Mouse (Mus musculus) spleen, postnatal 36 days (tissue): ENCODE measurements around the gene Asb13.
A peak's percentile ranks its signal among the peaks of the same experiment; 100 is the strongest.

Experiments used
- DNase-seq, 2 experiments: peaks; one replicate each; pipeline ENCODE4 v3.0.0; 2022; ENCODE audit warnings: low spot score in 2 of 2, mixed read lengths in 1 of 2

Asb13 gene

DNA sequence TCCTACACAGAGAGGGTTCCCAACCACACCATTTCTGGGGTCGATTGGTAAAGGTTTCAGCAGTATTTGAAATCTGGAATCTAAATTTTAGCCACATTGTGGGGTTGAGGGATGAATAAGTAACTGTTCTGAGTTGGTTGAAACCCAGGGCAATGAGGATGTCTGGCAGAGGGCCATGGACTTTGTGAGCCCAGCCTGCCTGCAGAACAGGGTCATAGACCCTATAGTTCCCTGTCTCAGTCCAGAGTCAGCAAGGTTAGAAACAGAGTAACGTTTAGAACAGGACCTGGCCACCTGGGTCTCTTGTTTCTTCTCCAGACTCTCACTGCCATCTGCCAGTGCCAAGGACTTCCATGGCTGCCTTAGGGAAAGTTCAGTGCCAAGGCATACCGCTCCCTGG is 30.4 kb downstream of the Asb13 start:
- DNase-seq: no peak

GRCm38 (mm10) chr13:3665308-3665723 is 31.5 kb downstream of the Asb13 start:
- peak; percentile 36 to 48 for DNase-seq

- DNase-seq: no peak
These were observed 33.5 kb downstream of the Asb13 start for GRCm38 (mm10) chr13:3667288-3667873.

- no peak for DNase-seq
These were observed 34.2 kb downstream of the Asb13 start for GRCm38 (mm10) chr13:3668068-3668467.

- DNase-seq: no peak
These were observed 35.8 kb downstream of the Asb13 start for GRCm38 (mm10) chr13:3669611-3670010.

DNA sequence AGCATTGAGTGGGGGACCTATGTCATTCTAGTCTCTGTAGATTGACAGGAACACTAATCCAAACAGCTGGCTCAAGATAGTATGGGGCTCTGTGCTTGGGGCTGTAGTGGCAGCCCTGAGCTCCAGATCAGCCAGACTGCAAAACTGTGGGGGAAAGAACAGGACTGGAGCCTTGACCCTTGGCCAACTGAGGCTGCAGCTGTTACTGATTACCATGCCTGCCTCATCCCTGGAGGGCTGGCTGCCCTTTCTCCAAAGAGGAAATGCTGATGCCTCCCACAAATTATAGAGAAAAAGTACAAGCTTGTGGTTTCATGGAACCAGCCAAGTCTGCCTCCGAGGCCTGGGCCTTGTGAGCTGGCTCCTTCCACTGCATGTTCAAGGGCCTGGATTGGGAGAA is 36.2 kb downstream of the Asb13 start:
- no peak for DNase-seq

DNA sequence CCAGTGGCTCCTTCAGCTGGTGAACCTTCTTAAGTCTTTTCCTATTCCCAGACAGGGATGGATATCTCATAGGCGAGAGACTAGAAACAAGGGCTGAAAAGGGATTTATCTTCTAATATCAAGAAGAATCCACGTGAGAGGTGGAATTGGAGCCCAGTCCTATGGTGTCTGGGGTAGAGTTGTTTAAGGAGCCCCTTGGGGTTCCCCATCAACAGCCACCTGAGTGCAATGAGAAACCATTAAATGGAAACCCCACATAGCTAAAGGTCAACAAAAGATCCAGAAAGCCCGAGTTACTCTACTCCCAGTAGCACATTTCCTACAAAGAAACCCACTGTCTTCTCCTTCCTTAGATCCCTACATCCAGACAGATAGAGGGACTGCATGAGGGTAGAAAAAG is 39.3 kb downstream of the Asb13 start:
- DNase-seq: no peak

- DNase-seq: no peak
These were observed 39.8 kb downstream of the Asb13 start for GRCm38 (mm10) chr13:3673622-3674021.

DNA sequence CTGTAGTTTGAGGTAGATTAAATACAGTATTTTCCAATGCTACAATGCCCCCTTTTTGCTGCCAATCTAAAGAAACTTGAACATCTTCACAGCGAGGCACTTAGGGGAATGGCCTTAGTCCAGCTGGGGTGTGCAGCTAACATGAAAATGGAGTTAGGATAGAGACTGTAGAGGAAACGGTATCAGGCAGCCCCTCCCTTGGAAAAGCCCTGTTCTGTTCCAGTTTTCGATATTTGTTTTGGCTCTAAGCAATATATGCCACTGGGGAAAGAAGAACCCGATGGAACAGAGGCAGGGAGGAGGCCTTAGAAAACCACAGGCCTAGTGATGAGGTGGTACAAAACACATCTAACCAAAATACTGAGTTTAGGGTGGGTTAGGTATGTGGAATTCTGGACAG is 42.0 kb downstream of the Asb13 start:
- DNase-seq: no peak

- no peak for DNase-seq
These were observed 45.3 kb downstream of the Asb13 start for GRCm38 (mm10) chr13:3679098-3679497.

- DNase-seq: no peak
These were observed 52.5 kb downstream of the Asb13 start for GRCm38 (mm10) chr13:3686306-3686705.

DNA sequence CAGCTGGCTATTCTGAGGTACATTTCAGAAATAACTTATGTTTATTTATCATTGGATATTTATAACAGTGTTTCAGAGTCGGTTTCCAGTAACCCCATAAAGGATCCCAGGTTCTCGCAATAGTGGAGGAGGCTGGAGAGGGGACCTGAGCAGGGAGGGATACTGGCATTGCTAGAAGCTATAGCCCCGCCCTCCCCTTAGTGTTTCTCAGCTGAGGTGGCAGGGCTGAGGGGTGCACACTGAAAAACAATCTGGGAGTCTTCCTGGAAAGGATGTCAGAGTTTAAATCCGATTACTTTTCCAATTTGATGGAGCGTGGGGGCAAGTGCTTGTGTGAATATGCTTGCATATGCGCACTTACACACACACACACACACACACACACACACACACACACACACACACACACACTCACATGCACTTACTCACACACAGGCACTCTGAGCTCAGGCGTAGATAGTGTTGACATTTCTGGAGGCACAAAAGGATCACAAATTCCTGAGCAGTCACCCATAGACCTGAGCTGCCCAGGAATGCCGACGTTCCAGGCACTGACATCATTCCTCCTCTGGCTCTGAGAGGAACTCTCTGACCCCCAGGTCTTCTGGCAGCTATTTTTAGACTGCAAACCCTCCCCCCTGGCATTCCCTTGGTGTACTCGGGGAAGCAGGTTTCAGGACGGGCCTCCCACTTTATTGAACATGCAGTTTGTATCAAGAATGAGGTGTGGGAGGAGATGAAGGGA is 60.9 kb downstream of the Asb13 start:
- no peak for DNase-seq

DNA sequence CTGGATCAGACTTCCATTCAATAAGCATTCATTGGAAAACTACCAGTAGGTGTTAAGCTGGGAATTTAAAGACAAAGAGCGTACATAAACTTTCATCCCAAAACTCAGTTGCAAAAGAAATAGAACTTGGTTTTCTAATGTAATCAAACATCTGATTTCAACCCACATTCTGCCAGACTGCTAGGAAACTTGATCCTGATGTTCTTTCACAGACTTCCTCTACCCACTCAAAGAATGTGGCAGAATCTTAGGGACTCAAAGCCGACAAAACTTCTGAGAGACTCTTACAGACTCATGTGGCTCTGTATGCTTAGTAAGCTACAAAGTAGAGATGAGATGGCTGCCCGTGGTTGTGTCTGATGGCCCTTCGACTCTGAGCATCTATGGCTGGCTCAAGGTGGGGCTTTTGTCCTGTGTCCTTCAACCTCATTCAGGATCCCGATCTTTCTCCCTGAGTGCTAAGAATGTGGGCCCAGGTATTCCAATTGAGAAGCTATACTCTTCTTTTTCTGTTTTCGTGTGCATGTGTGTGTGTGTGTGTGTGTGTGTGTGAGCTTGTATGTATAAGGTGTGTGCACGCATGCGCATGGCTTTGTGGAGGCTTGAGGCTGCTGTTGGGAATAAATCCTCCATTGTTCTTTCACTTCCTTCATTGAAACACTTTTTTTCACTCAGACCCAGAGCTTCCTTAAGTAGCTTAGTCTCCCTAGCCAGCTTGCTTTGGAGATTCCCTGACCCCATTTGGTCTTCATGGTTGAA is 63.3 kb downstream of the Asb13 start:
- no peak for DNase-seq

DNA sequence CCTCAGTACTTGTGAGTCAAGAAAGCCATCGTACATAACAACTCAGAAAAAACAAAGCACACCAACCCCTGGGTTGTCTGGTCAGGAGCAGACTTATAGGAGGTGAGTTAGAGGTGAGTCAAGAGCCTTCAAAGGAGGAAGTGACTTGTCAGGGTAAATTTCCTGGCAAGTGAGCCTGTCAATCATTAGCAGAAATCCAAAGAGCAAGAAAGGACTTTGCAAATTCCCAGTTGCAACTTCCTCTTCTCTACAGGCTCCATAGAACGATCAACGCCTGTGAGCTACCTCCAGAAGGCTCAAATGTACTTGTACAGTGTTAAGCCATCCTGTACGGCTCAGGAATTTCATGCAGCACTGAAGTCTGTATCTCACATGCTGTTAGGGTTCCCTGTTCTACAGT is 66.9 kb downstream of the Asb13 start:
- no peak for DNase-seq
